Mouse (Mus musculus) right cerebral cortex, adult 2 months (tissue): Measurements from ENCODE around the gene Htr1d.

Experiments
- DNase-seq, 2 experiments: peaks; one replicate each; pipeline ENCODE4 v3.0.0; 2021 to 2022; ENCODE audit warnings: low spot score in 2 of 2

Htr1d gene

GRCm38 (mm10) chr4:136452286-136452685 lies 29.0 kb downstream of the Htr1d start:
- DNase-seq: no peak

GRCm38 (mm10) chr4:136452792-136453191 lies 29.5 kb downstream of the Htr1d start:
- no peak for DNase-seq

- peak; percentile 85 to 86 for DNase-seq
Measured at GRCm38 (mm10) chr4:136454850-136455260, 31.5 kb downstream of the Htr1d start.

GRCm38 (mm10) chr4:136456516-136457218 lies 33.3 kb downstream of the Htr1d start:
- DNase-seq: no peak

- no peak for DNase-seq
Measured at GRCm38 (mm10) chr4:136458276-136458675, 35.0 kb downstream of the Htr1d start.

- DNase-seq: no peak
Measured at GRCm38 (mm10) chr4:136459210-136459609, 35.9 kb downstream of the Htr1d start.

- no peak for DNase-seq
Measured at GRCm38 (mm10) chr4:136461206-136461605, 37.9 kb downstream of the Htr1d start.

- DNase-seq: peak in 1 of 2 experiments; percentile 40
Measured at GRCm38 (mm10) chr4:136461761-136462085, 38.4 kb downstream of the Htr1d start.

- peak; percentile 58 to 64 for DNase-seq
Measured at GRCm38 (mm10) chr4:136462086-136462838, 38.9 kb downstream of the Htr1d start, which contains the start of gene 6030445D17Rik. Gene 6030445D17Rik (plus strand): TSS chr4:136462250.

GRCm38 (mm10) chr4:136462839-136463178 lies 39.5 kb downstream of the Htr1d start:
- DNase-seq: peak; percentile 18 to 41

- DNase-seq: no peak
Measured at GRCm38 (mm10) chr4:136463436-136463835, 40.1 kb downstream of the Htr1d start.

- DNase-seq: peak in 1 of 2 experiments; percentile 8
Measured at GRCm38 (mm10) chr4:136466226-136466625, 42.9 kb downstream of the Htr1d start.

GRCm38 (mm10) chr4:136468553-136469327 lies 45.4 kb downstream of the Htr1d start:
- DNase-seq: peak; percentile 62 to 77

- peak; percentile 89 to 95 for DNase-seq
Measured at GRCm38 (mm10) chr4:136469371-136469903, 46.1 kb downstream of the Htr1d start, which contains the start of gene Luzp1. Gene Luzp1 (plus strand): TSS chr4:136469761.

- peak in 1 of 2 experiments; percentile 9 for DNase-seq
Measured at GRCm38 (mm10) chr4:136469941-136470346, 46.6 kb downstream of the Htr1d start.

GRCm38 (mm10) chr4:136470347-136471071 lies 47.2 kb downstream of the Htr1d start:
- DNase-seq: peak; percentile 43 to 57

GRCm38 (mm10) chr4:136476692-136477091 lies 53.4 kb downstream of the Htr1d start:
- DNase-seq: no peak

GRCm38 (mm10) chr4:136486549-136486948 lies 63.2 kb downstream of the Htr1d start:
- no peak for DNase-seq
